Mouse (Mus musculus): Measurements from ENCODE around the gene Olfr374. TPM values are rescaled to one million over a fixed set of nuclear protein-coding genes. Genes with fewer than 3 reads are reported as not detected.
"Not testable (repeated sequence)": the region's sequence is repeated elsewhere in the genome, so short reads cannot be mapped to it uniquely, and the experiment has no call there.

The Olfr374 gene
- polyA plus RNA-seq, 1 experiment from 2014 or later, result not detected

- Histone ChIP-seq H3K27ac (replicated peaks; ENCODE audit: low read depth, low read length) (no peak overlapping the region), H3K4me3 (replicated peaks; ENCODE audit: low read depth, low read length) (no peak overlapping the region), H3K4me1 (ENCODE audit: control insufficient read depth, insufficient read depth, low read length) (no peaks in the 10 kb centered on the region), H3K4me2 (ENCODE audit: low read length) (no peak overlapping the region), H3K36me3 (ENCODE audit: control insufficient read depth, insufficient read depth, low read length) (no peaks in the 10 kb centered on the region), H3K9me3 (ENCODE audit: control insufficient read depth, low read length) (no peaks in the 10 kb centered on the region), H3K9ac (replicated peaks; ENCODE audit: low read length) (no peak overlapping the region), H3K27me3 (ENCODE audit: control insufficient read depth, insufficient read depth, low read length) (no peaks in the 10 kb centered on the region)
- ATAC-seq (ENCODE audit: low FRiP score, low TSS enrichment) (no peak), DNase-seq (no peak)
- 78% methylated on average over 6 of the region's 6 CpGs for WGBS
These were observed 4.0 kb downstream of the Olfr374 start for GRCm38 (mm10) chr8:72110876-72111275.

DNA sequence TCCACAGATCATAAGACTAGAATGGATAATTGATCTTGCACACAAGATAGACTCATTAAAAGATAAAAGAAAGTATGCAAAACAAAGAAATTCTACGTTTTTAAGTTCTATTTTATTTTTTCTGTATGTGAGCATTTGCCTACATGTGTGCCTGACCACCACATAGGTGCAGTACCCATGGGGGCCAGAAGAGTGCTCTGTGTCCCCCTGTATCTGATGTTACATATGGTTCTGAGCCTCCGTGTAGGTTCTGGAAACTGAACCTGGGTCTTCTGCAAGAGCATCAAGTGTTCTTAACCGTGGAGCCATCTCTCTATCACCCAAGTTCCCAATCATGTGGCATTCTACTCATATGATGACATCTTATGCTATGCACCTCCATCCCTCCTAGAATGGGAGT, 5.6 kb downstream of the Olfr374 start:
- Histone ChIP-seq H3K4me3 (replicated peaks; ENCODE audit: low read depth, low read length) (no peak overlapping the region), H3K4me1 (ENCODE audit: control insufficient read depth, insufficient read depth, low read length) (no peaks in the 10 kb centered on the region), H3K4me2 (ENCODE audit: low read length) (no peak overlapping the region), H3K27ac (replicated peaks; ENCODE audit: low read depth, low read length) (no peak overlapping the region), H3K9ac (replicated peaks; ENCODE audit: low read length) (no peak overlapping the region), H3K27me3 (ENCODE audit: control insufficient read depth, insufficient read depth, low read length) (no peaks in the 10 kb centered on the region), H3K9me3 (ENCODE audit: control insufficient read depth, low read length) (no peaks in the 10 kb centered on the region), H3K36me3 (ENCODE audit: control insufficient read depth, insufficient read depth, low read length) (no peaks in the 10 kb centered on the region)
- no peak for DNase-seq
- WGBS, result 70% methylated on average over 3 of the region's 3 CpGs
- ATAC-seq (ENCODE audit: low FRiP score, low TSS enrichment), result no peak

GRCm38 (mm10) chr8:72115202-72115601, 8.4 kb downstream of the Olfr374 start:
- Histone ChIP-seq H3K9ac (replicated peaks; ENCODE audit: low read length) (no peak overlapping the region), H3K27ac (replicated peaks; ENCODE audit: low read depth, low read length) (no peak overlapping the region), H3K36me3 (ENCODE audit: control insufficient read depth, insufficient read depth, low read length) (no peaks in the 10 kb centered on the region), H3K4me3 (replicated peaks; ENCODE audit: low read depth, low read length) (no peak overlapping the region), H3K4me2 (ENCODE audit: low read length) (no peak overlapping the region), H3K27me3 (ENCODE audit: control insufficient read depth, insufficient read depth, low read length) (no peaks in the 10 kb centered on the region), H3K9me3 (ENCODE audit: control insufficient read depth, low read length) (no peaks in the 10 kb centered on the region), H3K4me1 (ENCODE audit: control insufficient read depth, insufficient read depth, low read length) (no peaks in the 10 kb centered on the region)
- no peak for DNase-seq
- no peak for ATAC-seq (ENCODE audit: low FRiP score, low TSS enrichment)
- WGBS, result 83% methylated on average over 2 of the region's 2 CpGs

DNA sequence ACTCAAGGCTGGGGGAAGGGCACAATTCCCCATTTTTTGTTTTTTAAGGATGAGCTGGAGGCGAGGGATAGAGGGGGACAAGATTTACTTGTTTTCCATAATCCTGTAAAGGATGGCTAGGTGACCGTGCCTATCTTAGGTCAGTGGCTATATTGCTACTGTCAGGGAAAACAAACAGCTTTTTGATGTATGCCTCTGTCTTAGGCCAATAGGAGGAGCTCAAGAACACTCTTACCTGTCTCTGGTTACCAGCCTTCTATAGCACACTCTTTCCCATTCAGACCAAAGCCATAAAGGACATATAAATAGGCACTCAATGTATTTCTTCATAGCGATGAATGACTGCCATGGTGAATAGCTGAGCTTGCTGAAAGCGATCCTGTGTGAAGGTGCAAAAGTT, 11.8 kb downstream of the Olfr374 start:
- Histone ChIP-seq H3K9ac (replicated peaks; ENCODE audit: low read length) (no peak overlapping the region), H3K4me3 (replicated peaks; ENCODE audit: low read depth, low read length) (no peak overlapping the region), H3K27ac (replicated peaks; ENCODE audit: low read depth, low read length) (no peak overlapping the region), H3K36me3 (ENCODE audit: control insufficient read depth, insufficient read depth, low read length) (no peaks in the 10 kb centered on the region), H3K9me3 (ENCODE audit: control insufficient read depth, low read length) (no peaks in the 10 kb centered on the region), H3K4me1 (ENCODE audit: control insufficient read depth, insufficient read depth, low read length) (no peaks in the 10 kb centered on the region), H3K27me3 (ENCODE audit: control insufficient read depth, insufficient read depth, low read length) (no peaks in the 10 kb centered on the region), H3K4me2 (ENCODE audit: low read length) (no peak overlapping the region)
- DNase-seq (no peak), ATAC-seq (ENCODE audit: low FRiP score, low TSS enrichment) (no peak)
- WGBS, result 49% methylated on average over 4 of the region's 4 CpGs

DNA sequence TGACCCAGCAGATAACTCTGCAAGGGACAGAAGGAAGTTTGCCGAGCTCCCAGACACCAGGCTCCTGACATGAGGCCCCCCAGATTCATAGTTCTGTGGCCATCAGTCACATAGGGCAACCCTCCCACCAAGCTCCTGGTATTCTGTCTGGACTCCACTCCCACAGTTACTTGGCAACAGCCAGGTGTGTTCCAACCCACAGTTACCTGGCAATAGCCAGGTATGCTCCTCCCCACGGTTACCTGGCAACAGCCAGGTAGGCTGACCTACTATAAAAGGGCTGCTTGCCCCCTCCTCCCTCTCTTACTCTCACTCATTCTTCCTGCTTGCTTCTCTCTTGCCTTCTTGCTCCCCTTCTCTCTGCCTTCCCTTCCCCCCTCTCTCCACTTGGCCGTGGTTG, 14.6 kb downstream of the Olfr374 start:
- not testable (repeated sequence) for H3K36me3 ChIP-seq (ENCODE audit: control insufficient read depth, insufficient read depth, low read length); ATAC-seq (ENCODE audit: low FRiP score, low TSS enrichment); H3K27ac ChIP-seq (replicated peaks; ENCODE audit: low read depth, low read length); H3K9me3 ChIP-seq (ENCODE audit: control insufficient read depth, low read length); H3K9ac ChIP-seq (replicated peaks; ENCODE audit: low read length); DNase-seq; H3K4me2 ChIP-seq (ENCODE audit: low read length); H3K27me3 ChIP-seq (ENCODE audit: control insufficient read depth, insufficient read depth, low read length); H3K4me3 ChIP-seq (replicated peaks; ENCODE audit: low read depth, low read length); H3K4me1 ChIP-seq (ENCODE audit: control insufficient read depth, insufficient read depth, low read length)
- WGBS, result 52% methylated on average over 3 of the region's 3 CpGs

DNA sequence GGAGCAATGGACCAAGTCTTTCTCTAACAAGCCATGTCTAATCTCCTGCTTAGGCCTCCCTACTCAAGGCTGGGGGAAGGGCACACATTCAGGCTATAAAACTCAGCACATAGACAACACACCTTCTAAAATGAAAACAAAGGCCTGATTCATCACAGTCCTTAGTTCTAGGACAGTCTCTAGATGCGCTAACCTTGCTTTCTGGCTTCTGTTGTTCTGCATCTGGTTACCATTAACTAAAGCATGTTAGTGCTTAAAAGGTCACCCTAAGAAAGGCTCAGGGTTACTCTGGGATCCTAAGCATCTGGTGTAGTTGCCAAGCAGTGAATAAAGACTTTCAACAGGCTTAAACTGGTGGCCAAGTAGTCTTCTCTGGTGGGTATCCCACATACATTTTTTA, 15.2 kb downstream of the Olfr374 start:
- Histone ChIP-seq H3K4me2 (ENCODE audit: low read length) (no peak overlapping the region), H3K4me1 (ENCODE audit: control insufficient read depth, insufficient read depth, low read length) (no peaks in the 10 kb centered on the region), H3K27ac (replicated peaks; ENCODE audit: low read depth, low read length) (no peak overlapping the region), H3K9ac (replicated peaks; ENCODE audit: low read length) (no peak overlapping the region), H3K9me3 (ENCODE audit: control insufficient read depth, low read length) (no peaks in the 10 kb centered on the region), H3K4me3 (replicated peaks; ENCODE audit: low read depth, low read length) (no peak overlapping the region), H3K27me3 (ENCODE audit: control insufficient read depth, insufficient read depth, low read length) (no peaks in the 10 kb centered on the region), H3K36me3 (ENCODE audit: control insufficient read depth, insufficient read depth, low read length) (no peaks in the 10 kb centered on the region)
- 12% methylated on average over 1 of the region's 1 CpGs for WGBS
- ATAC-seq (ENCODE audit: low FRiP score, low TSS enrichment) (no peak), DNase-seq (no peak)

GRCm38 (mm10) chr8:72127834-72128233, 21.0 kb downstream of the Olfr374 start:
- H3K27me3 ChIP-seq (ENCODE audit: control insufficient read depth, insufficient read depth, low read length), result no peaks in the 10 kb centered on the region
- no peak overlapping the region for H3K9ac ChIP-seq (replicated peaks; ENCODE audit: low read length)
- no peaks in the 10 kb centered on the region for H3K4me1 ChIP-seq (ENCODE audit: control insufficient read depth, insufficient read depth, low read length)
- DNase-seq (no peak), ATAC-seq (ENCODE audit: low FRiP score, low TSS enrichment) (no peak)
- H3K36me3 ChIP-seq (ENCODE audit: control insufficient read depth, insufficient read depth, low read length), result no peaks in the 10 kb centered on the region
- H3K9me3 ChIP-seq (ENCODE audit: control insufficient read depth, low read length), result no peaks in the 10 kb centered on the region
- WGBS, result 82% methylated on average over 1 of the region's 1 CpGs
- no peak overlapping the region for H3K4me3 ChIP-seq (replicated peaks; ENCODE audit: low read depth, low read length)
- H3K4me2 ChIP-seq (ENCODE audit: low read length), result no peak overlapping the region
- H3K27ac ChIP-seq (replicated peaks; ENCODE audit: low read depth, low read length), result no peak overlapping the region

DNA sequence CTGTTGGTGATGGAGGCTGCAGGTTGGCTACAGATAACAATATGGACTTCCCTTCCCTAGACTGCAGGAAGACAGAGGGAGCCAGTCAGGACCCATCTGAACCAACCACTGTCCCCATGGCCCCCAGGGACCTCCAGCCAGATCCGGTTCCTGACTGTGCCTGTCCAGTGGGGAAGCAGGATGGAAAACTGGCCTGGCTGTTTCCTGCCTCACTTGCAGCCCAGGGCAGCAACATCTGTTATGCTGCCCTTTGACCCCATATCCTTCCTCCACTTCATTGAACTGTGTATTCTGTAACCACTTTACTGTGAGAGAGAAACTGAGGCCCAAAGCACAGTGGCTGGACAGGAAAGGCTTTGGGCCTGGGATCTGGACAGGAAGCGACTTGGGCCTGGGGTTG, 24.4 kb downstream of the Olfr374 start:
- 86% methylated on average over 2 of the region's 2 CpGs for WGBS
- Histone ChIP-seq H3K36me3 (ENCODE audit: control insufficient read depth, insufficient read depth, low read length) (no peaks in the 10 kb centered on the region), H3K4me2 (ENCODE audit: low read length) (no peak overlapping the region), H3K9ac (replicated peaks; ENCODE audit: low read length) (no peak overlapping the region), H3K4me3 (replicated peaks; ENCODE audit: low read depth, low read length) (no peak overlapping the region), H3K27ac (replicated peaks; ENCODE audit: low read depth, low read length) (no peak overlapping the region), H3K27me3 (ENCODE audit: control insufficient read depth, insufficient read depth, low read length) (no peaks in the 10 kb centered on the region), H3K4me1 (ENCODE audit: control insufficient read depth, insufficient read depth, low read length) (peaks cover 4% of the 10 kb centered on the region; the same call in 1 of the 2 replicates), H3K9me3 (ENCODE audit: control insufficient read depth, low read length) (no peaks in the 10 kb centered on the region)
- DNase-seq (no peak), ATAC-seq (ENCODE audit: low FRiP score, low TSS enrichment) (no peak)

GRCm38 (mm10) chr8:72131901-72132300, 25.1 kb downstream of the Olfr374 start:
- H3K27ac ChIP-seq (replicated peaks; ENCODE audit: low read depth, low read length), result no peak overlapping the region
- WGBS, result 89% methylated on average over 2 of the region's 2 CpGs

More at GRCm38 (mm10) chr8:72131901-72132300, 25.1 kb downstream of the Olfr374 start:
- Histone ChIP-seq H3K4me2 (ENCODE audit: low read length) (no peak overlapping the region), H3K27me3 (ENCODE audit: control insufficient read depth, insufficient read depth, low read length) (no peaks in the 10 kb centered on the region), H3K9ac (replicated peaks; ENCODE audit: low read length) (no peak overlapping the region), H3K36me3 (ENCODE audit: control insufficient read depth, insufficient read depth, low read length) (no peaks in the 10 kb centered on the region), H3K4me3 (replicated peaks; ENCODE audit: low read depth, low read length) (no peak overlapping the region), H3K4me1 (ENCODE audit: control insufficient read depth, insufficient read depth, low read length) (peaks cover 10% of the 10 kb centered on the region; the same call in 1 of the 2 replicates), H3K9me3 (ENCODE audit: control insufficient read depth, low read length) (no peaks in the 10 kb centered on the region)
- no peak for DNase-seq
- no peak for ATAC-seq (ENCODE audit: low FRiP score, low TSS enrichment)
